Mouse (Mus musculus) CH12.LX (cell line): ENCODE measurements around the gene Pde11a.

Source experiments
- CTCF ChIP-seq, 2 experiments: IDR thresholded peaks in 1 of 2; conservative IDR thresholded peaks in 1 of 2; 2 replicates each; pipeline ENCODE4 v1.5.1; 2011 to 2012; ENCODE audit warnings: low read depth in 2 of 2, low read length in 2 of 2, improper control_type of control experiment in 1 of 2, inconsistent platforms in 1 of 2, mild to moderate bottlenecking in 1 of 2, moderate library complexity in 1 of 2
- EP300 ChIP-seq: IDR thresholded peaks from 2 replicates; pipeline ENCODE4 v1.6.1; 2011; ENCODE audit warnings: low read length, improper control_type of control experiment
- MAX ChIP-seq: IDR thresholded peaks from 2 replicates; pipeline ENCODE4 v1.6.1; 2011; ENCODE audit warnings: low read length, improper control_type of control experiment
- MAZ ChIP-seq: IDR thresholded peaks from 2 replicates; pipeline ENCODE4 v1.6.1; 2012; ENCODE audit warnings: low read depth, mild to moderate bottlenecking, inconsistent platforms, low read length, improper control_type of control experiment, moderate library complexity
- USF1 ChIP-seq: IDR thresholded peaks from 2 replicates; pipeline ENCODE4 v1.6.1; 2014; ENCODE audit warnings: low read depth, mild to moderate bottlenecking, inconsistent platforms, low read length, improper control_type of control experiment
- ZMIZ1 ChIP-seq: IDR thresholded peaks from 2 replicates; pipeline ENCODE4 v1.6.1; 2012; ENCODE audit warnings: low read depth, mild to moderate bottlenecking, inconsistent platforms, low read length, improper control_type of control experiment

- TF ChIP-seq MAX = no peak
- TF ChIP-seq USF1 = no peak
- no peak for TF ChIP-seq EP300
- no peak for TF ChIP-seq MAZ
- TF ChIP-seq ZMIZ1 = no peak
- TF ChIP-seq CTCF (conservative IDR thresholded peaks at IDR 0.05 in 1 of 2, IDR thresholded peaks at IDR 0.05 in 1 of 2; ENCODE audit: low read depth in 2 of 2, low read length in 2 of 2) = no peak
These were observed 240.7 kb downstream of the Pde11a start for GRCm38 (mm10) chr2:76097847-76098246.
